Mouse (Mus musculus): ENCODE results near the gene Tnf. TPM values are rescaled to one million over a fixed set of nuclear protein-coding genes. Genes with fewer than 3 reads are reported as not detected.

Tnf gene
- polyA plus RNA-seq (2014; fragmentation: Nextera tagmentation; extraction: Ambion mirVana), result 0.26 TPM in 1 of 2 replicates, not detected in the other

DNA sequence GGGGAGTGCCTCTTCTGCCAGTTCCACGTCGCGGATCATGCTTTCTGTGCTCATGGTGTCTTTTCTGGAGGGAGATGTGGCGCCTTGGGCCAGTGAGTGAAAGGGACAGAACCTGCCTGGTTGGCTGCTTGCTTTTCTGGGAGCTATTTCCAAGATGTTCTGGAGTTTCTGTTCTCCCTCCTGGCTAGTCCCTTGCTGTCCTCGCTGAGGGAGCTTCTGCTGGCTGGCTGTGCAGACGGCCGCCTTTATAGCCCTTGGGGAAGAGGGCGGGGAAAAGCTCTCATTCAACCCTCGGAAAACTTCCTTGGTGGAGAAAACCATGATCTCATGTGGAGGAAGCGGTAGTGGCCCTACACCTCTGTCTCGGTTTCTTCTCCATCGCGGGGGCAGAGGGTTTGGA is at the start of gene Tnf:
Tnf (minus strand) TSS at position 221 of the 400 bp plus-strand sequence.
- no peaks in the 10 kb centered on the region for H3K36me3 ChIP-seq (ENCODE audit: control insufficient read depth, insufficient read depth, low read length)
- no peak within 1 kb of the TSS for H3K4me2 ChIP-seq
- no peak within 1 kb of the TSS for H3K9ac ChIP-seq (ENCODE audit: low read length)
- H3K4me1 ChIP-seq (ENCODE audit: control insufficient read depth, insufficient read depth, low read length), result no peaks in the 10 kb centered on the region
- ATAC-seq (ENCODE audit: low FRiP score) (no peak), DNase-seq (ENCODE audit: low spot score, missing footprints) (no peak)
- no peak within 1 kb of the TSS for H3K4me3 ChIP-seq (ENCODE audit: low read depth, low read length)
- H3K27ac ChIP-seq (ENCODE audit: low read depth, low read length), result no peak within 1 kb of the TSS
- H3K9me3 ChIP-seq (ENCODE audit: control insufficient read depth, low read length), result no peaks in the 10 kb centered on the region
- no peaks in the 10 kb centered on the region; the same call in 1 of the 2 replicates for H3K27me3 ChIP-seq (ENCODE audit: control insufficient read depth, insufficient read depth, low read length)
- WGBS, result 52% methylated on average over 13 of the region's 13 CpGs

DNA sequence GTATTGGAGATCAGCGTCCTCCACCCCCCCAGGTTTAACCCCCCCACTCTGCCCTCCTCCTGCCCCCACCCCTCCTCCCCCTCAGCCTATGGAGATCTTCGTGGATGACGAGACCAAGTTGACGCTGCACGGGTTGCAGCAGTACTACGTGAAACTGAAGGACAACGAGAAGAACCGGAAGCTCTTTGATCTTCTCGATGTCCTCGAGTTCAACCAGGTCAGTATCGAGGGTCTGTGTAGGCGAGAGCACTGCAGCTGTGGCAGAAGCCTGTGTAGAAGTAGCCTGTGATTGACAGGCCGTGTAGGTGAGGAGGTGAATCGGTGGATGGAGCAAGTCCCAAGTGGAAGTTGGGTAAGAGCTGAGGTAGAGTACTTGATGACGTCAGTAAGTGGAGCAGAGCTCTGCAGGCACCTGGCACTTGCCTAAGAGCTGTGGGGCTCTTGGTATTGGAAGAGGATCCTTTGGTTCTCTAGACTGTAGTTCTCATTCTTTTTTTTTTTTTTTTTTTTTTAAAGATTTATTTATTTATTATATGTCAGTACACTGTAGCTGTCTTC is 49.4 kb upstream of the Tnf start:
- Histone ChIP-seq H3K36me3 (ENCODE audit: control insufficient read depth, insufficient read depth, low read length) (peaks cover 53% of the 10 kb centered on the region), H3K4me1 (ENCODE audit: control insufficient read depth, insufficient read depth, low read length) (no peaks in the 10 kb centered on the region), H3K9ac (ENCODE audit: low read length) (no peak overlapping the region), H3K4me2 (no peak overlapping the region), H3K9me3 (ENCODE audit: control insufficient read depth, low read length) (no peaks in the 10 kb centered on the region), H3K27ac (ENCODE audit: low read depth, low read length) (no peak overlapping the region), H3K4me3 (ENCODE audit: low read depth, low read length) (no peak overlapping the region), H3K27me3 (ENCODE audit: control insufficient read depth, insufficient read depth, low read length) (no peaks in the 10 kb centered on the region)
- peak; percentile 80 for DNase-seq (ENCODE audit: low spot score, missing footprints)
- ATAC-seq (ENCODE audit: low FRiP score), result no peak
- 85% methylated on average over 15 of the region's 15 CpGs for WGBS

DNA sequence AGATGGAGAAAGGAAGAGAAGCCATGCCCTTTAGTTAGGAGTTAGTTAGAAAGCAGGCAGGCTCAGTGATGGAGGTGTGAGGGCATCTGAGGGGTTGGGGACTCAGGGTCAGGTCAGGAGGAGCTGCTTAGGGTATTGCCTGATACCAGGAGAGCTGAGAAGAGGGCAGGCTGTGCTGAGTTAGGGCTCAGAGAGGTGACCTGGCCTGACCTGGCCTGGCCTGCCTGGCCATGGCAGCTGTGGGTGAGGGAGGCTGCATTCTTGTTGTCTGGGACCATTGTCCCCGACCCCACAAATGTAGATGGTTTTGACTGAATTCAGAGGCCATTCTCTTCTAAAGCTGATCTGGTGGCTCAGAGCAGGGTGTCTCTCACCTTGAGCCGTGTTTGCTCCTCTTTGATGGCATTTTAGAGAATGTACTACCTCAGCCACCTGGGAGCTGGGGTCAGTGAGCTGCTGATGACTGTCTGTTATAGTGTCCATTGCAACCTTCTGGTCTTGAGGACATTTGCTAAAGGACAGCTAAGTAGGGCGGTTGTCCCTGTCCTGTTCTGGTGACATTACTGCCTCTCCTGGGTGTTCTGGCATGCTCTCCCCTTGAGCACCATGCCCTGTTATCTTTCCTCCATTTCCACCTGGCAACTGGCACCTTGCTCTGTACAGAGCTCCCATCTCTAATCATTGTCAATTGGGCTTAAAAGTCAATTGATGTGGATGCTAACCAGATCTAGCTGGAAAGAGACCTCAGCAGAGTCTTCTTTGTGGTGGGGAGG is 48.7 kb upstream of the Tnf start:
- Histone ChIP-seq H3K4me1 (ENCODE audit: control insufficient read depth, insufficient read depth, low read length) (0 out of 2 replicates have a peak, but pooled peaks cover 4% of the 10 kb centered on the region), H3K27me3 (ENCODE audit: control insufficient read depth, insufficient read depth, low read length) (no peaks in the 10 kb centered on the region), H3K9ac (ENCODE audit: low read length) (no peak overlapping the region), H3K9me3 (ENCODE audit: control insufficient read depth, low read length) (no peaks in the 10 kb centered on the region), H3K4me3 (ENCODE audit: low read depth, low read length) (no peak overlapping the region), H3K4me2 (no peak overlapping the region), H3K27ac (ENCODE audit: low read depth, low read length) (no peak overlapping the region), H3K36me3 (ENCODE audit: control insufficient read depth, insufficient read depth, low read length) (peaks cover 56% of the 10 kb centered on the region)
- ATAC-seq (ENCODE audit: low FRiP score) (no peak), DNase-seq (ENCODE audit: low spot score, missing footprints) (peak; percentile 75)
- WGBS, result 98% methylated on average over 3 of the region's 3 CpGs

DNA sequence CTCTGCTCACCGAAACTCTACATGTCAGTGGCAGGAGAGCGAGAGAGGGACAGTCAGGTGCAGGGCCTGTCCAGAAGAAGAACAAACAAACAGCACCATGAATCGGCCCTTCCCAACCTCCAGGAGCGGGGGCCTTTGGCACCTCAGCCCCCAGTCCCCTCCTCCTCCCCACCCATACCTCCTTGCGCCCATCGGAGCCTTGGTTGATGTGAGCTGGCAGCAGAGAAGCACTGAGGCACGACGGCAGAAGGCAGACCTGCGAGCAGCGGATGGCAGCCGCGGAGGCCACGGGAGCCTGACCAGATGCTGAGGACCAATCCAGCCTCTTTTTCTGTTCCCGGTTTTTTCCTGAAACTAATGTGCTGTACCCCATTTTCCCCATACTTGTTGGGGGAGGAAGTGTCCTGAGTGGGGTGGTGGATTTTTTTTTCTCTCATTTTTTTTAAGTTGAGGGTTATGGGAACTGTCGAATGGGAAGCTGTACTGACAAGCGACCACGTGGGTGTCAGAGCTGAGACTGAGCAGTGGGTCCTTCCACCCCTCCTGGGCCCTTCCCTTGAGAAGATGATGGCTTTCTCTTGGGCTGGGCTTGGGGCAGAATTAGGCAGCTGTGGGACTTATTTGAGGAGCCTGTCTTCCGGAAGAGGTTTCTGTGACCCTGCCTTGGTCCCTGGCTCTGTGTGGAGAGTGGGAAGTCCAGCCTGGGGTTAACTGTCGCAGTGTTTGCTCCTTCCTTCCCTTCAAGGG is 47.8 kb upstream of the Tnf start:
- Histone ChIP-seq H3K27me3 (ENCODE audit: control insufficient read depth, insufficient read depth, low read length) (no peaks in the 10 kb centered on the region), H3K36me3 (ENCODE audit: control insufficient read depth, insufficient read depth, low read length) (peaks cover 66% of the 10 kb centered on the region), H3K9me3 (ENCODE audit: control insufficient read depth, low read length) (no peaks in the 10 kb centered on the region), H3K27ac (ENCODE audit: low read depth, low read length) (no peak overlapping the region), H3K4me2 (no peak overlapping the region), H3K4me3 (ENCODE audit: low read depth, low read length) (no peak overlapping the region), H3K4me1 (ENCODE audit: control insufficient read depth, insufficient read depth, low read length) (peaks cover 13% of the 10 kb centered on the region), H3K9ac (ENCODE audit: low read length) (no peak overlapping the region)
- DNase-seq (ENCODE audit: low spot score, missing footprints) (peak; percentile 81), ATAC-seq (ENCODE audit: low FRiP score) (no peak)
- 90% methylated on average over 19 of the region's 19 CpGs for WGBS

DNA sequence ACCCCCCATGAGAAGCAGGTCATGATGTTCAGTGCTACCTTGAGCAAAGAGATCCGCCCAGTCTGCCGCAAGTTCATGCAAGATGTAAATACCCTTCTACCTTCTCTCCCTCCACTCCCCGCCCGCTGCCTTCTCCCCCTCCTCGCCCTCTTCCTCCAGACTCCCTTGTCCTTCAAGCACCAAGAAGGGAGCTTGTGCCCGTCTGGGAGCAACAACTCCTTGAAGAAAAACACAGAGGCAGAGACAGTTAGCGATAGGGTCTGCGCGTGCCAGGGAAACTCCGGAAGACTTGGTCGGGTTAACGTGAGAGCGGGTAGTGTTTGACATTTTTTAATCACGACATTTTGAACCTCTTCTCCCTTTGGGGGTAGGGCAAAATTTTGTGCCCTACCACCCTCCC is 47.2 kb upstream of the Tnf start:
- ATAC-seq (ENCODE audit: low FRiP score) (no peak), DNase-seq (ENCODE audit: low spot score, missing footprints) (peak; percentile 84)
- H3K9ac ChIP-seq (ENCODE audit: low read length), result no peak overlapping the region
- H3K9me3 ChIP-seq (ENCODE audit: control insufficient read depth, low read length), result no peaks in the 10 kb centered on the region
- H3K4me2 ChIP-seq, result no peak overlapping the region
- H3K27ac ChIP-seq (ENCODE audit: low read depth, low read length), result no peak overlapping the region
- no peaks in the 10 kb centered on the region for H3K27me3 ChIP-seq (ENCODE audit: control insufficient read depth, insufficient read depth, low read length)
- peaks cover 72% of the 10 kb centered on the region for H3K36me3 ChIP-seq (ENCODE audit: control insufficient read depth, insufficient read depth, low read length)
- peaks cover 19% of the 10 kb centered on the region for H3K4me1 ChIP-seq (ENCODE audit: control insufficient read depth, insufficient read depth, low read length)
- H3K4me3 ChIP-seq (ENCODE audit: low read depth, low read length), result no peak overlapping the region
- WGBS, result 91% methylated on average over 14 of the region's 14 CpGs

DNA sequence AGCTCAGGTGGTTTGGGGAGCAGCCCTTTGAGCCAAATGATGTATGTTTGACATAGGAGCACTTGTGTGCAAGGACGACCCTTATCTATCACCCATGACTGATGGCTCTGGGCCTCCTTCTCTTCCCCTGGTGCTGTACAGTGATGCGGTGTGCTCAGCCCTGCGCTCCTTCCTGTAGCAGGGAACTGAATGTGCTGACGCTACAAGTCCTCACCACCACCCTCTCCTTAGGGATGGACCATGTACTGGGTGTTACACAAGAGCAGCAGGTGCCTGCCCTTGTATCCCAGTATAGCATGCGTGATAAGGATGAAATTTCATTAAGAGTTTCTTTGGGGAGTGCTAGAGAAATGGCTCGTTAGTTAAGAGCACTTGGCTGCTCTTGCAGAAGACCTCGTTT is 45.3 kb upstream of the Tnf start:
- Histone ChIP-seq H3K4me3 (ENCODE audit: low read depth, low read length) (no peak overlapping the region), H3K27me3 (ENCODE audit: control insufficient read depth, insufficient read depth, low read length) (no peaks in the 10 kb centered on the region), H3K27ac (ENCODE audit: low read depth, low read length) (no peak overlapping the region), H3K36me3 (ENCODE audit: control insufficient read depth, insufficient read depth, low read length) (peaks cover 66% of the 10 kb centered on the region), H3K4me1 (ENCODE audit: control insufficient read depth, insufficient read depth, low read length) (peaks cover 28% of the 10 kb centered on the region), H3K9me3 (ENCODE audit: control insufficient read depth, low read length) (no peaks in the 10 kb centered on the region), H3K4me2 (no peak overlapping the region), H3K9ac (ENCODE audit: low read length) (no peak overlapping the region)
- DNase-seq (ENCODE audit: low spot score, missing footprints) (no peak), ATAC-seq (ENCODE audit: low FRiP score) (no peak)
- 91% methylated on average over 7 of the region's 7 CpGs for WGBS

DNA sequence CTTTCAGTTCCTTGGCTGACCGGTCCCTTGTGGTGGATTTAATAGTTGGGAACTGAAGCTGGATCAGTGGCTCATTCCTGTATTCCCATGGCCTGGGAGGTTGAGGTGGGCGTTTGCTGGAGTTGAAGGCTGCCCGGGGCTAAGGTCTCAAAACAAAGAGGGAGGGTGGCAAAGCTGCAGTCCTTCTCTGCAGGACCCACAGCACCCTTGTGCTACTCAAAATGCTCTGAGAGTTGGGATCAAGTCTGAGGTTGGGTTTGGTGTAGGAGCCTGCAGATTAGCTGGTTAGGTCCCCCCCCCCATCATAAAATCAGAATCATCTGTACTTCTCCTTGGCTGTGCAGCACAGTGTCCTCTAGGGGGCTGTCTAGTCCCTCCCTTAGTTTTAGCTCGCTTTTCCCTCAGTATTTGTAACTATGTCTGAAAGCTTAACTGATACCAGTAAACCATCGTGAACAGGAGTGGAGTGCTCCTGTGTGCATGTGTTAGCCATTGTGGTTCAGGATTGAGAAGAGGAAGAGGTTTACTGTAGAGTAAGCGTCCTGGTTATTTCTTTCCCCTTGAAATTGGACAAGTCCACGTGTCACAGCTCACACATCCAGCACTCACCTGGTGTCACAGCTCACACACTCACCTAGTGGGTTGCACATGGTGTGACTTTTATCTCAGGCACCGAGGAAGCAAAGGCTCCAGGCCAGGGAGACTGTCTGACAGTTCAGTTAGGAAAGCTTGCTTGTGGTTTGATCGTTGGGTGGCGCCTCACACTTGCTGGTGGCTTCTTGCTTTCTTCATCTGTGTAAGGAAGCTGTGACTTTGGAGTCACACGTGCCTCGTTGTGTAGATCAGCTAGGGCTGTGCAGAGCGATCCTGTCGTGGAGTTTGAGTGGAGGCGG is 44.2 kb upstream of the Tnf start:
- Histone ChIP-seq H3K4me3 (ENCODE audit: low read depth, low read length) (no peak overlapping the region), H3K4me2 (no peak overlapping the region), H3K27ac (ENCODE audit: low read depth, low read length) (no peak overlapping the region), H3K9ac (ENCODE audit: low read length) (no peak overlapping the region; the same call in 1 of the 2 replicates), H3K36me3 (ENCODE audit: control insufficient read depth, insufficient read depth, low read length) (peaks cover 58% of the 10 kb centered on the region), H3K4me1 (ENCODE audit: control insufficient read depth, insufficient read depth, low read length) (peaks cover 28% of the 10 kb centered on the region), H3K27me3 (ENCODE audit: control insufficient read depth, insufficient read depth, low read length) (no peaks in the 10 kb centered on the region), H3K9me3 (ENCODE audit: control insufficient read depth, low read length) (no peaks in the 10 kb centered on the region)
- ATAC-seq (ENCODE audit: low FRiP score) (no peak), DNase-seq (ENCODE audit: low spot score, missing footprints) (no peak)
- WGBS, result 87% methylated on average over 15 of the region's 15 CpGs

DNA sequence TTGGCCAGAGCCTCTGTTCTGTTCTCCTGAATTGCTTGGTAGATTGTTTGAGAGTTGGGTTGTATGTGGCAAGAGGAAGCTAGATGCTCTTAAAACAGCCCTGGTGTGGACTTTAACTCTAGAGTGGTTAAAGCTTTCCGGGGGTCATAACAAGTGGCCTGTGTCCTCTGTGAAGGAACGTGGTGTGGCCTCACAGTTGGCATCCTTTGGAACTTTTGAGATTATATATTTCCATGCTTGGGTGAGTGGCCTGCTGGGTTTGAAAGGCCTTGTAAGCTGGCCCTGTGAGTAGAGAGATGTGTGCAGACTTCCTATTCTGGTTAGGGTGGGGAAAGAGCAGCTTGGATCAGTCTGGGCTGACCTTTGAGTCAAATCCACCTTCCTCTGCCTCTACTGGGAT is 43.2 kb upstream of the Tnf start:
- Histone ChIP-seq H3K36me3 (ENCODE audit: control insufficient read depth, insufficient read depth, low read length) (peaks cover 52% of the 10 kb centered on the region), H3K27ac (ENCODE audit: low read depth, low read length) (no peak overlapping the region), H3K4me3 (ENCODE audit: low read depth, low read length) (0 out of 2 replicates have a peak overlapping the region, but pooled peaks have one; percentile 99), H3K9me3 (ENCODE audit: control insufficient read depth, low read length) (no peaks in the 10 kb centered on the region), H3K27me3 (ENCODE audit: control insufficient read depth, insufficient read depth, low read length) (no peaks in the 10 kb centered on the region), H3K4me1 (ENCODE audit: control insufficient read depth, insufficient read depth, low read length) (peaks cover 37% of the 10 kb centered on the region), H3K4me2 (peak overlapping the region; percentile 97), H3K9ac (ENCODE audit: low read length) (peak overlapping the region; percentile 100)
- WGBS, result 84% methylated on average over 2 of the region's 2 CpGs
- no peak for DNase-seq (ENCODE audit: low spot score, missing footprints)
- no peak for ATAC-seq (ENCODE audit: low FRiP score)
